ENCODE assay signal across 14 mouse cellular contexts in the genomic region with DNA sequence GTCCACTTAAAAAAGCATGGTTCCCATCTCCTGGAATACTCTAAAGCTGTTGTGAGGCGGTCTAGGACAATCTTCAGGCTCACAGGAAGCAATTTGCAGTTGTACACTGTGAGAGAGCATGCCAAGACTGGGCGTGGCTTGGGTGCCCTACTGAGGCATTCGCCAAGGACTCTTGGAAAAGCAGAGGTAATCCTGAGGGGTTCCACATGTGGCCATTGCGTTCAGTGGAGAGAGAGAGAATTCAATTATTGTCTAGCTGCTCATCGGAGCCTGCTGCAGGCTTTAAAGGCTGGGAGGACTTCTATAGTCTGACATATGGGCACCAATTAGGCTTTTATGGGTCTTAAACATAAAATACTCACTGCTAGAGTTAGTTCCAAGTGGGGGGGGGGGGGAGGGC.
DNase-seq lines count a peak whose midpoint lies in the region; ATAC-seq and TF ChIP-seq lines count a peak whose summit lies in the region.
"Had no signal": no experiment of that assay in that cellular context is flagged by ENCODE, and none has a peak within 500 bp of the region (broad histone marks: within the 10 kb centered on the region; RNA-seq: fewer than 3 reads in every experiment).

No protein-coding gene starts in this region.

- H3K4me3 ChIP-seq in gastrocnemius, adult 2 months: no peak overlapping the region
- no peak overlapping the region for H3K4me3 ChIP-seq in lung, embryonic 14.5 days (ENCODE audit: low read depth, low read length)
- H3K4me3 ChIP-seq: left cerebral cortex, adult 2 months; lung, embryonic 15.5 days had no signal

- H3K4me2 ChIP-seq in lung, embryonic 14.5 days: no peak overlapping the region
- H3K4me2 ChIP-seq: lung, embryonic 15.5 days had no signal

- no peak overlapping the region for H3K9ac ChIP-seq in lung, embryonic 14.5 days
- H3K9ac ChIP-seq: lung, embryonic 15.5 days had no signal

- no peaks in the 10 kb centered on the region for H3K27me3 ChIP-seq in lung, embryonic 14.5 days (ENCODE audit: insufficient read depth, low read length)
- H3K27me3 ChIP-seq: lung, embryonic 15.5 days; Patski had no signal

- intact Hi-C loops in gastrocnemius, adult 2 months (cut with DNase I): no loop called here

- DNase-seq in gastrocnemius, adult 2 months: peak; percentile 45
- DNase-seq in gastrocnemius, postnatal 4 days (ENCODE audit: low spot score in 2 of 2): no peak
- peak; percentile 63 for DNase-seq in MN1 (ENCODE audit: low spot score)
- DNase-seq in kidney, adult 9 months: peak; percentile 52
- peak; percentile 67 for DNase-seq in lung, embryonic 14.5 days
- DNase-seq in heart, adult 11 months: no peak
- no peak for DNase-seq in right cerebral cortex, postnatal 10 days (ENCODE audit: low spot score in 2 of 2)
- DNase-seq: heart, postnatal 4 days; thymus, postnatal 25 days had no signal

- H3K27ac ChIP-seq in gastrocnemius, adult 2 months: no peak overlapping the region
- H3K27ac ChIP-seq in lung, embryonic 14.5 days (ENCODE audit: low read depth): no peak overlapping the region
- H3K27ac ChIP-seq: kidney, postnatal 0 days; left cerebral cortex, adult 2 months; lung, embryonic 15.5 days had no signal

- TF ChIP-seq CTCF in gastrocnemius, adult 2 months (IDR thresholded peaks at IDR 0.05): no peak
- no peak for TF ChIP-seq CTCF in lung, embryonic 14.5 days (IDR thresholded peaks at IDR 0.05; ENCODE audit: low read depth)

- H3K4me1 ChIP-seq in lung, embryonic 14.5 days (ENCODE audit: insufficient read depth): peaks cover 4% of the 10 kb centered on the region; the same call in 1 of the 2 replicates

- H3K9me3 ChIP-seq in lung, embryonic 14.5 days (ENCODE audit: low read depth, low read length): no peaks in the 10 kb centered on the region
- H3K9me3 ChIP-seq: lung, embryonic 15.5 days had no signal

- H3K36me3 ChIP-seq in lung, embryonic 14.5 days (ENCODE audit: insufficient read depth): no peaks in the 10 kb centered on the region
- H3K36me3 ChIP-seq: lung, embryonic 15.5 days had no signal

- no peak for ATAC-seq in lung, embryonic 14.5 days (ENCODE audit: insufficient read depth)
- no peak for ATAC-seq in megakaryocyte progenitor cell, adult 5-6 weeks (replicated peaks; ENCODE audit: poor library complexity)
- ATAC-seq: Patski had no signal

- WGBS in lung, embryonic 14.5 days: 68% methylated on average over 5 of the region's 5 CpGs

Comparison
In these comparisons a context has a peak if more than half of its experiments do, and no peak if none do; other contexts are left out.
1. DNase-seq: peak in gastrocnemius, adult 2 months (single experiment), MN1 (single experiment), kidney, adult 9 months (single experiment) and lung, embryonic 14.5 days (single experiment); none in gastrocnemius, postnatal 4 days (0 of 2), heart, adult 11 months (single experiment) and right cerebral cortex, postnatal 10 days (0 of 2).